ENCODE assay signal across 12 mouse cellular contexts in the genomic region with DNA sequence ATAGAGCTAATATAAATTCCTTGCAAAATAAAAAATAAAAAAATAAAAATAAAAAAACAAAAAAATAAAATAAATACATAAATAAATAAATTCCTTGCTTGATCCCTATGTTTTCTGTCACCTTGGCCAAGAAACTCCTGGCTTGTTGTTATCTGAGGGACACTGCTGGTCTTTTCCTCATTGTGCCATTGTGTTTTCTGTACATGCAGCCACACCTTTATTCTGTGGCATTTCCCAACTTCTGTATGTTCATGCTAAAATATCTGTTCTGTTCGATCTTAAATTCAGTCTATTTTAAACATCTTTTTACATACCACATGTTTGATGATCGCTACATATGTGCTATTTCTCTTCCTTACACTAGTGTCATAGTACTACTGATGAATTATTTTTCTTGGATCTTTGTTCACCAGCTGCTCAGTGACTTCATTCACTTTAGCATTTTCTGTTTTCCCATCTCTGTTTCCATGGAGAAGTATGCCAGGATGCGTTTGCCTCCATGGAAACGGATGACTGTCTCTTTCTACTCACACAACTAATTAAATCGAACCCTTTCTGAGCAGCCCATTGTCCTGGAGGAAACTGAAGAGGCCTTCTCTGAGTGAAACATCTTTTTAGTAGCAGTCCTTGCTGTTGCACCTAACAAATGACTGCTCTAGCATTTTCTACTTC. TPM values are rescaled to one million over a fixed set of nuclear protein-coding genes. Genes with fewer than 3 reads are reported as not detected.
DNase-seq lines count a peak whose midpoint lies in the region; ATAC-seq lines count a peak whose summit lies in the region.
"Had no signal": no experiment of that assay in that cellular context is flagged by ENCODE, and none has a peak within 500 bp of the region (broad histone marks: within the 10 kb centered on the region; RNA-seq: fewer than 3 reads in every experiment).

No protein-coding gene starts in this region.

- no peaks in the 10 kb centered on the region for H3K36me3 ChIP-seq in hindbrain, embryonic 11.5 days (ENCODE audit: control insufficient read depth, insufficient read depth, low read length)
- H3K36me3 ChIP-seq in midbrain, embryonic 10.5 days = peaks cover 14% of the 10 kb centered on the region

- H3K27me3 ChIP-seq in hindbrain, embryonic 11.5 days (ENCODE audit: control insufficient read depth, insufficient read depth, low read length) = no peaks in the 10 kb centered on the region
- H3K27me3 ChIP-seq in midbrain, embryonic 10.5 days (ENCODE audit: low read depth, poor library complexity, severe bottlenecking) = no peaks in the 10 kb centered on the region
- H3K27me3 ChIP-seq: embryonic facial prominence, embryonic 15.5 days; limb, embryonic 13.5 days had no signal

- intact Hi-C loops in left cerebral cortex, postnatal 14 days (cut with DNase I) = loop anchor here (10.0 kb wide), 1 partner anchor 88 kb away; no protein-coding TSS in a partner anchor
- intact Hi-C loops in left cerebral cortex, postnatal 4 days (cut with DNase I) = no loop called here
- intact Hi-C loops in gastrocnemius, postnatal 36 days (cut with DNase I) = no loop called here

- no peak overlapping the region for H3K4me3 ChIP-seq in hindbrain, embryonic 11.5 days (ENCODE audit: low read depth, low read length)
- no peak overlapping the region for H3K4me3 ChIP-seq in midbrain, embryonic 10.5 days
- H3K4me3 ChIP-seq: embryonic facial prominence, embryonic 15.5 days; limb, embryonic 13.5 days had no signal

- ATAC-seq in hindbrain, embryonic 11.5 days (ENCODE audit: low FRiP score) = peak; percentile 89
- ATAC-seq: inflammation-experienced regulatory T-cells, adult 6 months had no signal

- H3K9me3 ChIP-seq in hindbrain, embryonic 11.5 days (ENCODE audit: control insufficient read depth, low read length) = no peaks in the 10 kb centered on the region
- no peaks in the 10 kb centered on the region for H3K9me3 ChIP-seq in midbrain, embryonic 10.5 days (replicated peaks)
- H3K9me3 ChIP-seq: embryonic facial prominence, embryonic 15.5 days; limb, embryonic 13.5 days had no signal

- H3K4me2 ChIP-seq in hindbrain, embryonic 11.5 days (replicated peaks; ENCODE audit: low read depth, low read length) = no peak overlapping the region
- H3K4me2 ChIP-seq: embryonic facial prominence, embryonic 15.5 days; limb, embryonic 13.5 days had no signal

- H3K4me1 ChIP-seq in hindbrain, embryonic 11.5 days (replicated peaks; ENCODE audit: control insufficient read depth, insufficient read depth, low read length) = no peaks in the 10 kb centered on the region
- peaks cover 35% of the 10 kb centered on the region for H3K4me1 ChIP-seq in midbrain, embryonic 10.5 days
- H3K4me1 ChIP-seq: embryonic facial prominence, embryonic 15.5 days; limb, embryonic 13.5 days had no signal

- peak; percentile 21 to 62 for DNase-seq in left cerebral cortex, postnatal 14 days (ENCODE audit: low spot score in 2 of 2)
- no peak for DNase-seq in left cerebral cortex, postnatal 4 days
- DNase-seq in hindbrain, embryonic 11.5 days (ENCODE audit: low spot score) = peak; percentile 72
- peak; percentile 55 for DNase-seq in midbrain, embryonic 10.5 days (ENCODE audit: low spot score)
- peak; percentile 55 to 77 for DNase-seq in right cerebral cortex, postnatal 10 days (ENCODE audit: low spot score in 2 of 2)
- no peak for DNase-seq in gastrocnemius, postnatal 36 days
- DNase-seq in thymus, postnatal 25 days = no peak
- no peak for DNase-seq in urinary bladder, postnatal 10 days (ENCODE audit: low spot score)
- DNase-seq: lung, postnatal 4 days had no signal

- H3K9ac ChIP-seq in hindbrain, embryonic 11.5 days (ENCODE audit: low read depth, low read length) = no peak overlapping the region
- H3K9ac ChIP-seq: embryonic facial prominence, embryonic 15.5 days; limb, embryonic 13.5 days had no signal

- peak overlapping the region; percentile 17; the same call in 1 of the 2 replicates for H3K27ac ChIP-seq in hindbrain, embryonic 11.5 days (ENCODE audit: low read depth, low read length)
- H3K27ac ChIP-seq in midbrain, embryonic 10.5 days (replicated peaks) = peak overlapping the region; percentile 63
- H3K27ac ChIP-seq: embryonic facial prominence, embryonic 15.5 days; limb, embryonic 13.5 days had no signal

- 30% methylated on average over 5 of the region's 5 CpGs for WGBS in hindbrain, embryonic 11.5 days
- WGBS in midbrain, embryonic 10.5 days = 38% methylated on average over 5 of the region's 5 CpGs

RNA-seq across cellular contexts. Expression of gene Invs, which starts 7.7 kb away (rescaled TPM):
- 10 to 100 TPM in 1 of 2 experiments, 1 to 10 TPM in 1; 10.0 to 10.8 TPM for total RNA-seq in left cerebral cortex, postnatal 14 days (2021)
- 10 to 100 TPM; 14.4 to 14.6 TPM for total RNA-seq in left cerebral cortex, postnatal 4 days (2021)
- 6.7 and 9.4 TPM in 2 replicates for polyA plus RNA-seq in hindbrain, embryonic 11.5 days (2014; fragmentation: Nextera tagmentation; extraction: Ambion mirVana)
- 9.0 and 9.4 TPM in 2 replicates for polyA plus RNA-seq in midbrain, embryonic 10.5 days (2016; fragmentation: Nextera tagmentation; extraction: Ambion mirVana)
- 1 to 10 TPM; 2.0 to 2.3 TPM for total RNA-seq in gastrocnemius, postnatal 36 days (2021)

RNA-seq across cellular contexts. Expression of gene Erp44, which starts 7.9 kb away (rescaled TPM):
- total RNA-seq in left cerebral cortex, postnatal 14 days (2021) = 10 to 100 TPM; 33.3 to 37.2 TPM
- total RNA-seq in left cerebral cortex, postnatal 4 days (2021) = 10 to 100 TPM; 36.4 to 38.1 TPM
- 78.8 and 78.9 TPM in 2 replicates for polyA plus RNA-seq in hindbrain, embryonic 11.5 days (2014; fragmentation: Nextera tagmentation; extraction: Ambion mirVana)
- 66.7 and 68.5 TPM in 2 replicates for polyA plus RNA-seq in midbrain, embryonic 10.5 days (2016; fragmentation: Nextera tagmentation; extraction: Ambion mirVana)
- 10 to 100 TPM; 23.8 to 25.4 TPM for total RNA-seq in gastrocnemius, postnatal 36 days (2021)

Comparison
In these comparisons a context has a peak if more than half of its experiments do, and no peak if none do; other contexts are left out.
1. DNase-seq: peak in left cerebral cortex, postnatal 14 days (2 of 2), hindbrain, embryonic 11.5 days (single experiment), midbrain, embryonic 10.5 days (single experiment) and right cerebral cortex, postnatal 10 days (2 of 2); none in left cerebral cortex, postnatal 4 days (single experiment), gastrocnemius, postnatal 36 days (0 of 2), thymus, postnatal 25 days (single experiment) and urinary bladder, postnatal 10 days (single experiment).